Mouse (Mus musculus) hindbrain, embryonic 15.5 days (tissue): ENCODE data around the gene Ppp5c. TPM values are rescaled to one million over a fixed set of nuclear protein-coding genes. Genes with fewer than 3 reads are reported as not detected.
A peak's percentile ranks its signal among the peaks of the same experiment; 100 is the strongest.

Experiments used
- ATAC-seq: fragments of 200-750 bp; cut with Nextera tagmentation; 2 replicates; pipeline ENCODE4 v1.8.0; 2017; ENCODE audit warnings: low read depth, moderate number of reproducible peaks, moderate TSS enrichment; ENCODE audit not compliant: low FRiP score
- H3K27ac ChIP-seq: fragments of 300-500 bp; sonication (generic); replicated peaks from 2 replicates; pipeline ENCODE4 v1.5.1; 2015; ENCODE audit warnings: mild to moderate bottlenecking, inconsistent platforms
- H3K27me3 ChIP-seq: fragments of 300-500 bp; sonication (generic); 2 replicates; pipeline ENCODE4 v1.6.1; 2015; ENCODE audit warnings: control low read depth, inconsistent platforms
- H3K36me3 ChIP-seq: fragments of 300-500 bp; sonication (generic); 2 replicates; pipeline ENCODE4 v1.6.1; 2015; ENCODE audit warnings: control low read depth, inconsistent platforms
- H3K4me1 ChIP-seq: fragments of 300-500 bp; sonication (generic); replicated peaks from 2 replicates; pipeline ENCODE4 v1.6.1; 2015; ENCODE audit warnings: control low read depth, inconsistent platforms
- H3K4me2 ChIP-seq: fragments of 300-500 bp; sonication (generic); 2 replicates; pipeline ENCODE4 v1.6.1; 2015; ENCODE audit warnings: moderate library complexity, mild to moderate bottlenecking, inconsistent platforms
- H3K4me3 ChIP-seq: fragments of 300-500 bp; sonication (generic); 2 replicates; pipeline ENCODE4 v1.5.1; 2015; ENCODE audit warnings: mild to moderate bottlenecking, inconsistent platforms
- H3K9ac ChIP-seq: fragments of 300-500 bp; sonication (generic); 2 replicates; pipeline ENCODE4 v1.6.1; 2015; ENCODE audit warnings: inconsistent platforms
- H3K9me3 ChIP-seq: fragments of 300-500 bp; sonication (generic); 2 replicates; pipeline ENCODE4 v1.6.1; 2016; ENCODE audit warnings: control low read depth, inconsistent platforms
- WGBS: fragments of 180-500 bp; shearing (Covaris S2); methylation state at CpG from one replicate; pipeline ENCODE4 v1.1.7; 2015; 5-methylcytosine and 5-hydroxymethylcytosine counted together
- polyA plus RNA-seq: library from polyadenylated mRNA; unstranded; fragments of >200 nt; fragmentation: Nextera tagmentation; extraction: Ambion mirVana; gene quantifications from 2 replicates; pipeline ENCODE4 v1.2.1, GENCODE M21; 2015

Ppp5c gene
- polyA plus RNA-seq, 1 experiment from 2014 or later, result 136 TPM

DNA sequence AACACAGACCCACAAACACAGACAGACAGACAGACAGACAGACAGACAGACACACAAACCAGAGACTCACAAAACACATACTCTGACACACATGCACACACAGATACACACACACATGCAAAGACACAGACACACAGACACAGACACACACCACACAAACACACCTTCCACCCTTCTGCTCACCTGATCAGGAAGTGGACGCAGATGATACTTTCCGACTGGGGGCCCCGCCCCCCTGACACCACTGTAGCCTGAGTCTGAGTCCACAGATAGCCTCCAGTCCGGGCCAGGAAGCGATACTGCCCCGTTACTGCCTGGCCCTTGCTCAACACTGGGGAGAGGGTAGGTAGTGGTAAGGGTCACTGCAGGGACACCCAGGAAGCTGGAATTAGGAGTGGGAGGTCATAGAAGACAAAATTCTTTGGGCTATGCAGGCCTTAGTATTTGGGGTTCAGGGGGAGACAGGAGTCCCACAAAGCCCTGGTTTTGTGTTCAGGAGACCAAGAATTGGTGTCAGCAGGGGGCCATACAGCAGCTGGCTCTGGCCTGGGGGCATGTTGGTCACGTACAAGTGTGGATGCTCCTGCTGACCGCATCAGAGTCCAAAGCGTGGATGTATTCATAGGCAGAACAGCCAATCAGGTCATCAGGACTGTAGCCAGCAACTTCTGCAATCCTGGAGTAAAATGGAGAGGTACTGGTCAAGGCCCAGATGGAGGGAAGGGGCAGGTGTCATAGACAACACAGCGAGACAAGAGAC, 20.9 kb upstream of the Ppp5c start:
- no peak overlapping the region for H3K9ac ChIP-seq
- ATAC-seq, result no peak
- 83% methylated on average over 10 of the region's 10 CpGs for WGBS
- H3K4me1 ChIP-seq, result no peaks in the 10 kb centered on the region
- H3K9me3 ChIP-seq, result no peaks in the 10 kb centered on the region
- H3K36me3 ChIP-seq, result no peaks in the 10 kb centered on the region
- no peaks in the 10 kb centered on the region for H3K27me3 ChIP-seq
- no peak overlapping the region for H3K27ac ChIP-seq
- H3K4me2 ChIP-seq, result no peak overlapping the region
- no peak overlapping the region for H3K4me3 ChIP-seq

DNA sequence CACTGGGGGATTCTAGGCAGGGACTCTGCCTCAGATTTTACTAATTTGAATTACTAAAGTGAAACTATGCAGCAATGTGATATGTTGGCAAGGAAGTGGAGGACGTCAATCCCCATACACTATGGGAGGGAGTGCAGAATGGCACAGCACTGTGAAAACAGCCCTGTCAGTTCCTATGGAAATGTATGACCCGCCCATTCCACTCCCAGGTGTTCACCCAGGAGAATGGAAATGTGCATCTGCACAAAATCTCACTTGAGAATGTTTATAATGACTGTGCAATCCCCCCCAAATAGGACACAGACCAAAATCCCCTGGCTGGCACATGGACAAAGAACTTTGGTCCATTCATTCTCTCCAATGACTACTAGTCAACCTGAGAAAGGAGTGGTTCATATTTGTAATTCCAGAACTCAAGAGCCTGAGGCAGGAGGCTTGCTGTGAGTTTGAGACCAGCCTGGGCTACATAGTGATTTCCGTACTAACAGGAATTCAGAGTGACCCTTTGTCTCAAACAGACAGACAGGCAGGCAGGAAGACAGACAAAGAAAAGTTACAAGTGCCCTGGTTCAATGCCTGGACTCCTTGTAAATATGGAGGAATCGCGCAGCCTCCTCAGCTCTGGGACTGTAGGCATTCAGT, 19.4 kb upstream of the Ppp5c start:
- 88% methylated on average over 5 of the region's 5 CpGs for WGBS
- Histone ChIP-seq H3K36me3 (no peaks in the 10 kb centered on the region), H3K27ac (no peak overlapping the region), H3K9me3 (no peaks in the 10 kb centered on the region), H3K4me1 (no peaks in the 10 kb centered on the region), H3K27me3 (no peaks in the 10 kb centered on the region), H3K4me2 (no peak overlapping the region), H3K4me3 (no peak overlapping the region), H3K9ac (no peak overlapping the region)
- ATAC-seq, result no peak

DNA sequence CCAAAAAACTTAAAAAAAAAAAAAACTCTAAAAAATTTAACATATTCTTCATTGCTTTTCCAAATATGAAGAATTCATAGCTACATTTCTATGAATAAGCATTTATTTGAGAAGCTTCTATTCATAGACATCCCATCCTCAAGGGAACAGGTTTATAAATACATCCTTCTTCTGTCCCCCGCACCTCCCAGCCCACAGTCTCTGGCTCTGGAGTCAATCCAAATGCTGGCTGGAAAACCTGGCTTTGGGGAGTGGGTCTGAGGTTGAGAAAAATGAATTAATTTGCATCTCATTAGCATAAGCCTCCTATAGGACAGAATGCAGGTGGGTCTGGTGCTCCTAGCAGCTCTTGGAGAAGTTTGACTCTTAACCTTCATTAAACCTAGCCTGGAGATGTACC, 18.0 kb upstream of the Ppp5c start:
- WGBS, result 45% methylated on average over 1 of the region's 1 CpGs
- H3K4me2 ChIP-seq, result no peak overlapping the region
- H3K4me1 ChIP-seq, result no peaks in the 10 kb centered on the region
- H3K9me3 ChIP-seq, result no peaks in the 10 kb centered on the region
- H3K27me3 ChIP-seq, result no peaks in the 10 kb centered on the region
- H3K36me3 ChIP-seq, result no peaks in the 10 kb centered on the region
- no peak overlapping the region for H3K4me3 ChIP-seq
- H3K27ac ChIP-seq, result no peak overlapping the region
- no peak for ATAC-seq
- no peak overlapping the region for H3K9ac ChIP-seq

DNA sequence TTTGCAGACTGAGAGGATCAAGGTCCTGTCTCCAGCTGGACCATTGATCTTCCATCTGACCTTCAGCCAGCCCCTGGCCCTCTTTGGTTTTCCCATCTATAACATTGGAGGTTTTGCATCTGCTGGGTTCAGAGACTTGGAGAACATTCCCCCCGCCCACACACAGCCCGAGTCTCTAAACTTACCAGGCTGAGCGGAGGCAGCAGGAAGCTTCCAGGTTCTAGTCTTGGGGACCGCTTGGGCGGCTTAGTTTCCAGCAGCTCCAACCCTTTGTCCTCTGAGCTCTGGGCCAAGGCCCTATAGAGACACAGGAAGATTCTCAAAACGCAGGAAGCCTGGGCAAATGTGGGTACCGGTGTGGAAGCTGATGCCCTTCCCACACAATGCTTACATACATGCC, 11.6 kb upstream of the Ppp5c start:
- H3K9me3 ChIP-seq, result no peaks in the 10 kb centered on the region
- H3K4me2 ChIP-seq, result no peak overlapping the region
- H3K27ac ChIP-seq, result no peak overlapping the region
- ATAC-seq, result no peak
- WGBS, result 90% methylated on average over 7 of the region's 7 CpGs
- H3K9ac ChIP-seq, result no peak overlapping the region
- H3K4me3 ChIP-seq, result no peak overlapping the region
- 0 out of 2 replicates have a peak, but pooled peaks cover 8% of the 10 kb centered on the region for H3K4me1 ChIP-seq
- no peaks in the 10 kb centered on the region for H3K36me3 ChIP-seq
- no peaks in the 10 kb centered on the region for H3K27me3 ChIP-seq

DNA sequence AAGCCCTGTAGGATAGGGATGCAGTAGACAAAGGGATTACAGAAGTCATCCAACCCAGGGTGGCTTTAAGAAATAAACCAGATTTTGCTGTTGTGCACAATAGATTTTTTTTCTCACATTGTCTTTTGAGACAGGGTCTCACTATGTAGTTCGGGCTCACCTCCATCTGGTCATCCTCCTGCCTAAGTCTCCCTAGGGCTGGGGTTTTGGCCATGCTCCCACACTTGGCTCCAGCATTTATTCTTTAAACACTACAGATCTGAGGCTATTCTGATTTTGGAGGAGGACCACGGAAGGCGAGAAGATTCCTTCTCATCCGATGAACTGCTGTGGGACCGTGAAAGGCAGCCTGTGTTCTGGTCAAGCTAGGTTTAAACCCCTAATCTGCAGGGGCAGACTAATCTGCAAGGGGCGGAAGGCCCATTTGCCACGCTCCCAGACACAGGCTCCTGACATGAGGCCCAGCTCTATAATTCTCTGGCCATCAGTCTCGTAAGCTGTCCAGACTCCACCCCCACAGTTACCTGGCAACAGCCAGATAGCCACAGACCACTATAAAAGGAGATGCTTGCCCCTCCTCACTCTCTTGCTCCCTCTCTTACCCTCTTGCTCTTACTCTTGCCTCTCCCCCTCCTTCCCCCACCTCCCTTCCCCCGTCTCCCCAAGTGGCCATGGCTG, 10.4 kb upstream of the Ppp5c start:
- Histone ChIP-seq H3K4me3 (no peak overlapping the region), H3K4me1 (0 out of 2 replicates have a peak, but pooled peaks cover 8% of the 10 kb centered on the region), H3K27ac (0 out of 2 replicates have a peak overlapping the region, but pooled peaks have one; percentile 30), H3K27me3 (no peaks in the 10 kb centered on the region), H3K36me3 (no peaks in the 10 kb centered on the region), H3K9ac (no peak overlapping the region), H3K9me3 (no peaks in the 10 kb centered on the region), H3K4me2 (no peak overlapping the region)
- ATAC-seq, result peak; percentile 68; the same call in 1 of the 2 replicates
- 29% methylated on average over 9 of the region's 9 CpGs for WGBS

DNA sequence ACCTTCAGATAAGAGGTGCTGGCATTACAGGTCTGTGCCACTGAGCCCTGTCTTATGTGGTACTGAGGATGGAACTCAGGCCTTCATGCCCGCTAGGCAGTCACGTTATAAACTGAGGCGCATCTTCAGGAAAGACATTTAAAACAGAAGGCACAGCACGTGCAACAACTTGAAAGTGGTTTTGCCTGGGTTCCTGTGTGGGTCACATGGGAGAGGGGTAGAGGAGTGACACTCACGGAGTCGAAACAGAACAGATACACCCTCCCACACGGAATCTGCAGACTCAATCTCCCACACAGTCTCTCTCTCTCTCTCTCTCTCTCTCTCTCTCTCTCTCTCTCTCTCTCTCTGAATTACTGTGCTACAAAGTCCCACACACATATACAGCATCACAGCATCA, 2.5 kb upstream of the Ppp5c start:
- Histone ChIP-seq H3K27me3 (no peaks in the 10 kb centered on the region), H3K27ac (no peak overlapping the region), H3K9me3 (no peaks in the 10 kb centered on the region), H3K4me1 (peaks cover 23% of the 10 kb centered on the region), H3K4me3 (no peak overlapping the region), H3K36me3 (no peaks in the 10 kb centered on the region), H3K4me2 (no peak overlapping the region), H3K9ac (no peak overlapping the region)
- WGBS, result 80% methylated on average over 7 of the region's 7 CpGs
- no peak for ATAC-seq

DNA sequence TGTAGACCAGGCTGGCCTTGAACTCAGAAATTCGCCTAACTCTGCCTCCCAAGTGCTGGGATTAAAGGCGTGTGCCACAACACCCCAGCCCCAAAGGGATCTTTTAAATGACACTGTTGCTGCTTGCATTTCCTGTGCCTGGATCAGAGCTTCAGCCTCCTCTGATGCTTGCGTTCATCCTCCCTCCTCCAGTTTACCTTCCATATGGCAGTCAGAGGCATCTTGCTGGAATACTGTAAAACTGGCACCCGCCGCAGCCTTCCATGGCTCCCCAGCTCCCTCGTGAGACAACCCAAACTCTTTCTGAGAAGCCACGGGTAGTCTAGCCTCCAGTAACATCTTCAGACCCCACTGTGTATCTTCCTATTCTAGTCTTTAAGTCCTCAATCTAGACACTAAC, 1.2 kb upstream of the Ppp5c start:
- Histone ChIP-seq H3K4me2 (no peak overlapping the region), H3K27ac (no peak overlapping the region), H3K36me3 (no peaks in the 10 kb centered on the region), H3K4me3 (no peak overlapping the region), H3K4me1 (peaks cover 34% of the 10 kb centered on the region), H3K9ac (no peak overlapping the region), H3K27me3 (no peaks in the 10 kb centered on the region), H3K9me3 (no peaks in the 10 kb centered on the region)
- no peak for ATAC-seq
- WGBS, result 77% methylated on average over 7 of the region's 7 CpGs

DNA sequence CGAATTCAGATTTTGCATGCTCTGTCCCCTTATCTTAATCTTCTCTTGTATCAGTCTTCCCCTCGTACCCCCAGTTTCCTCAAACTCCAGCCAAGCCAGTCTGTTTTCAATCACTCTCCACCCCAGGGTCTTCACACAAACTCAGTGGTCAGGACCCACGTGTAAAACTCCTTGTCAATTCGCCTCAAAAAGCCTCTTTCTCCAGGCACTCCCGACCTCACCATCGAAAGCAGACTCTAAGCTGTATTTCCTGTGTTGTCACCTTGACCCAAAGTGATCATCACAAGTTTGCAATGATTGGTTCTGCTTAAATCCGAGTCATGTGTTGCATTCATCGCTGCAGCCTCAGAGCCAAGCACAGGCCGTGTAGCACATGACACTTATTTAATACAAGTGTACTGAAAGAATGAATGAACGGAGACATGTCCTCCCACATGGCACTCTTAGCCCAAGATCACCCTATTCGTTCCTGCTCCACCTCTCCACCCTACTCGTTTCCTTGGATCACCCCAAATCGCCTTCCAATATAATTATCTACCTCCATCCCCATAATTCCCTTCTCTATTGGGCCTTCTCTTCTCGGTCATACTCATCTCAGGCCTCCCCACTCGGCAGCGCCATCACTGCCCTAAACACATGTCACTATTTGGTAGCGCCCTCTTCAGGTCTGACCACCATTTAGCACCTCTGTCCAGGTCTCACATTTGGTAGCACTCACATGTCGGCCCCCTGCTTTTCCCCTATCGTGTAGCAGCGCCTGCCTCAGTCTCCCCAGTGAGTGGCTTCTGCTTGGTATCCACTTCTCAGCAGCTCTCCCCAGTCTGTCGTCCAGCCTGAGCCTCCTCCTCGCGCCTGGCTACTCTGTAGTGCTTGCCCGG, 775 bp downstream of the Ppp5c start:
- 9% methylated on average over 24 of the region's 24 CpGs for WGBS
- Histone ChIP-seq H3K36me3 (peaks cover 7% of the 10 kb centered on the region), H3K4me1 (peaks cover 37% of the 10 kb centered on the region), H3K27ac (peak overlapping the region; percentile 77), H3K9ac (peak overlapping the region; percentile 95), H3K27me3 (no peaks in the 10 kb centered on the region), H3K9me3 (no peaks in the 10 kb centered on the region), H3K4me3 (peak overlapping the region; percentile 95), H3K4me2 (peak overlapping the region; percentile 81)
- no peak; the same call in 1 of the 2 replicates for ATAC-seq

DNA sequence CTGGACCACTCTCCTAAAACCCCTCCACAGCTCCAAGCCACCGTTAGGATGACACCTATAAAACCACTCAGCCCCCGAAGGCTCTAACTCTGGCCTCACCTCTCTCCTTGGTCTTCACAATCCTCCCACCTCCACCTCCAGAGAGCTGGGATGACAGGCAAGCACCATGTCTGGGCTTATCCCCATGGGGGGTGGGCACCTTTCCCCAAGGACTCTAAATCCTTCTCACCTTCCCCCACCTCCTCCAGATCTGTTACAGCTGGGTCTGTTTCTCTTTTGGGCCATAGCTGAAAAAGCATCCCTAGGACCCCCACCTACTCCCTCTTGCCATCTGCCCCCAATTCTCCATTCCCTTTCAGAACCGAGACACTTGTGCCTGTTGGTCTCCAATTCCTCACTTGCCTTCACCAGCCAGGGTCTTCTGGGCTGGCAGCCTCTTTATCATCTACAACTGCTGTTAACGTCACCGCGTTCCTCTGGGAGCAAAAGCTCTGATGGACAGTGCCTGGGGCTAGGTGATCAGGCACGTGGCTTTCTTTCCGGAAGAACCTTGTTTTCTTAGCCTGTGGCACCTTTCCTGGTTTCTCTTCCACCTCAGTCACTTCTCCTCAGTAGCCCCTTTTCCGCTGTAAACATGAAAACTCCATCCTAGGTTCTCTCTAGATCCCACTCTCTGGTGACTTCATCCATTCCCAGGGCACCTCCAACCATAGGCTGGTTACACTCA, 1.7 kb downstream of the Ppp5c start:
- no peak for ATAC-seq
- 79% methylated on average over 9 of the region's 9 CpGs for WGBS

DNA sequence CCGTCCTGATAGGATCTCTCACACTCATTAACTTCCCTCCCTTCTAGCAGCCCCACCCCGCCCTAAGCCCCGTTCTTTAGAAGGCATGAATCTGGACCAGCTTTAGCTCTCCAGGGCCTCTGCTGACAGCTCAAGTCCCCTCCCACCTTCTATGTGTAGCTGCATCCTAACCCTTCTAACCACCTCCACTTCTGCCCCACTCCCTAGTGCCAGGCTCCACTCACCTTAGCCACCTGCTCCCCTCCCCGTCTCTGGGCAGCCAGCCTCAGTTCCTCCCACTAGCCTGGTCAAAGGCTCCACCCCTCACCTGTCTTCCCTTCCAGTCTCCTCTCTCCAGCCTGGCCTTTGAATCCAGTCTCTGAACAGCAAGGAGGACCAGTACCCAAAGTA, 2.2 kb downstream of the Ppp5c start:
- Histone ChIP-seq H3K4me1 (peaks cover 37% of the 10 kb centered on the region), H3K36me3 (peaks cover 21% of the 10 kb centered on the region), H3K9ac (no peak overlapping the region), H3K9me3 (no peaks in the 10 kb centered on the region), H3K4me2 (peak overlapping the region; percentile 81; the same call in 1 of the 2 replicates), H3K27ac (no peak overlapping the region), H3K27me3 (no peaks in the 10 kb centered on the region), H3K4me3 (no peak overlapping the region)
- WGBS, result 83% methylated on average over 4 of the region's 4 CpGs
- ATAC-seq, result no peak

More for the DNA sequence above, 1.7 kb downstream of the Ppp5c start:
- no peaks in the 10 kb centered on the region for H3K9me3 ChIP-seq
- H3K36me3 ChIP-seq, result peaks cover 16% of the 10 kb centered on the region
- peaks cover 37% of the 10 kb centered on the region for H3K4me1 ChIP-seq
- peak overlapping the region; percentile 81 for H3K4me2 ChIP-seq
- no peaks in the 10 kb centered on the region for H3K27me3 ChIP-seq
- H3K9ac ChIP-seq, result peak overlapping the region; percentile 95; the same call in 1 of the 2 replicates
- no peak overlapping the region for H3K27ac ChIP-seq
- H3K4me3 ChIP-seq, result peak overlapping the region; percentile 95
